Mouse (Mus musculus): ENCODE results near the gene Sema5a. TPM values are rescaled to one million over a fixed set of nuclear protein-coding genes. Genes with fewer than 3 reads are reported as not detected.

The Sema5a gene
- total RNA-seq, 2 experiments from 2014 or later: not detected

- peak; percentile 23; the same call in 1 of the 2 replicates for ATAC-seq (replicated peaks; ENCODE audit: poor library complexity, severe bottlenecking)
Observed at GRCm38 (mm10) chr15:32245837-32246670, 1.4 kb downstream of the Sema5a start.

- ATAC-seq (replicated peaks; ENCODE audit: poor library complexity, severe bottlenecking): no peak
Observed at GRCm38 (mm10) chr15:32247281-32247680, 2.7 kb downstream of the Sema5a start.

- no peak for ATAC-seq (replicated peaks; ENCODE audit: poor library complexity, severe bottlenecking)
Observed at GRCm38 (mm10) chr15:32254806-32255205, 10.2 kb downstream of the Sema5a start.

GRCm38 (mm10) chr15:32257340-32257739, 12.7 kb downstream of the Sema5a start:
- no peak for ATAC-seq (replicated peaks; ENCODE audit: poor library complexity, severe bottlenecking)

GRCm38 (mm10) chr15:32257886-32258319, 13.3 kb downstream of the Sema5a start:
- ATAC-seq (replicated peaks; ENCODE audit: poor library complexity, severe bottlenecking): no peak

- no peak for ATAC-seq (replicated peaks; ENCODE audit: poor library complexity, severe bottlenecking)
Observed at GRCm38 (mm10) chr15:32259362-32260096, 14.9 kb downstream of the Sema5a start.

GRCm38 (mm10) chr15:32260942-32261341, 16.3 kb downstream of the Sema5a start:
- no peak for ATAC-seq (replicated peaks; ENCODE audit: poor library complexity, severe bottlenecking)

- ATAC-seq (replicated peaks; ENCODE audit: poor library complexity, severe bottlenecking): no peak
Observed at GRCm38 (mm10) chr15:32263651-32264050, 19.0 kb downstream of the Sema5a start.

- no peak for ATAC-seq (replicated peaks; ENCODE audit: poor library complexity, severe bottlenecking)
Observed at GRCm38 (mm10) chr15:32264822-32265377, 20.3 kb downstream of the Sema5a start.

GRCm38 (mm10) chr15:32265378-32265934, 20.8 kb downstream of the Sema5a start:
- ATAC-seq (replicated peaks; ENCODE audit: poor library complexity, severe bottlenecking): no peak

- ATAC-seq (replicated peaks; ENCODE audit: poor library complexity, severe bottlenecking): no peak
Observed at GRCm38 (mm10) chr15:32266122-32266820, 21.7 kb downstream of the Sema5a start.

- ATAC-seq (replicated peaks; ENCODE audit: poor library complexity, severe bottlenecking): no peak
Observed at GRCm38 (mm10) chr15:32270106-32270505, 25.5 kb downstream of the Sema5a start.

GRCm38 (mm10) chr15:32273925-32274324, 29.3 kb downstream of the Sema5a start:
- no peak for ATAC-seq (replicated peaks; ENCODE audit: poor library complexity, severe bottlenecking)

- no peak for ATAC-seq (replicated peaks; ENCODE audit: poor library complexity, severe bottlenecking)
Observed at GRCm38 (mm10) chr15:32275020-32275419, 30.4 kb downstream of the Sema5a start.

- ATAC-seq (replicated peaks; ENCODE audit: poor library complexity, severe bottlenecking): no peak
Observed at GRCm38 (mm10) chr15:32278600-32278999, 34.0 kb downstream of the Sema5a start.

- ATAC-seq (replicated peaks; ENCODE audit: poor library complexity, severe bottlenecking): no peak
Observed at GRCm38 (mm10) chr15:32281374-32281773, 36.8 kb downstream of the Sema5a start.

GRCm38 (mm10) chr15:32284688-32285087, 40.1 kb downstream of the Sema5a start:
- no peak for ATAC-seq (replicated peaks; ENCODE audit: poor library complexity, severe bottlenecking)

GRCm38 (mm10) chr15:32286296-32286695, 41.7 kb downstream of the Sema5a start:
- no peak for ATAC-seq (replicated peaks; ENCODE audit: poor library complexity, severe bottlenecking)

GRCm38 (mm10) chr15:32288480-32288879, 43.9 kb downstream of the Sema5a start:
- no peak for ATAC-seq (replicated peaks; ENCODE audit: poor library complexity, severe bottlenecking)

GRCm38 (mm10) chr15:32291000-32291399, 46.4 kb downstream of the Sema5a start:
- no peak for ATAC-seq (replicated peaks; ENCODE audit: poor library complexity, severe bottlenecking)
